Mouse (Mus musculus) brain, embryonic 14.5 days (tissue): Measurements from ENCODE around the gene Trpv5.

Source experiments
- CTCF ChIP-seq: fragments of 200-500 bp; IDR thresholded peaks from 2 replicates; pipeline ENCODE4 v1.5.1; 2012; ENCODE audit warnings: inconsistent platforms, mild to moderate bottlenecking, moderate library complexity, borderline replicate concordance; ENCODE audit not compliant: insufficient read depth, insufficient read length; ENCODE audit errors: extremely low read depth
- POLR2A ChIP-seq: fragments of 200-500 bp; IDR thresholded peaks from 2 replicates; pipeline ENCODE4 v1.6.1; 2012; ENCODE audit warnings: mild to moderate bottlenecking, inconsistent platforms, borderline replicate concordance; ENCODE audit not compliant: poor library complexity, insufficient read depth, insufficient read length, severe bottlenecking; ENCODE audit errors: extremely low read depth

DNA sequence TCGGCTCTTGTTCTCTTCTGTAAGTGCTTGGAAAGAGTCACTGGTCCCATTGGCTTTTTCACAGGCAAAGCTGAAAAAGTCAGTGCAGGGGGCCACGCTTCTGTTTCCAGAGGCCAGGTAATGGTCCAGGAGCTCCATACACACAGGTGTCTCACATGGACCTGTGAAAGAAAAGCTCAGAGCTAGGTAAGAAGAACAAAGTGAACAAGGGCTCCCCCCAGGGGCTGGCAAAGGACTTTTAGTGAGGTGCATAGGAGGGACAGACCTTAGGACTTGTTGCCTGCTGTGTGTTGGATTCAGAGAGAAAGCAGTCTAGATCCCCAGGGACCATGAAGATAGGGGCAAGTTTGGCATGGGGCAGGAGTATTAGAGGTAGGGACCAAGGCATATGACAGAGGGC is 22.4 kb upstream of the Trpv5 start:
- TF ChIP-seq POLR2A (no peak), CTCF (no peak)
